Mouse (Mus musculus) ES-E14 (cell line): ENCODE measurements around the gene Zfp612. TPM values are rescaled to one million over a fixed set of nuclear protein-coding genes. Genes with fewer than 3 reads are reported as not detected.
"Not testable (repeated sequence)": the region's sequence is repeated elsewhere in the genome, so short reads cannot be mapped to it uniquely, and the experiment has no call there.

Experiments used
- DNase-seq: peaks from one replicate; pipeline ENCODE4 v3.0.0-alpha.2; 2013; ENCODE audit warnings: low read depth, low spot score
- H3K27ac ChIP-seq: 2 replicates; pipeline ENCODE4 v1.5.1; 2012; ENCODE audit warnings: low read depth, mild to moderate bottlenecking, low read length, moderate library complexity, mixed read lengths; ENCODE audit not compliant: poor library complexity, insufficient read depth, severe bottlenecking
- H3K36me3 ChIP-seq: 2 replicates; pipeline ENCODE4 v1.6.1; 2012; ENCODE audit warnings: mild to moderate bottlenecking, low read length, moderate library complexity, mixed read lengths; ENCODE audit not compliant: control insufficient read depth, poor library complexity, insufficient read depth, severe bottlenecking
- H3K4me1 ChIP-seq, 2 experiments: fragments of 150-350 bp in 1 of 2; sonication (generic) in 1 of 2; 2 replicates each; pipeline ENCODE4 v1.6.1; 2012; ENCODE audit warnings: low read length in 2 of 2, mild to moderate bottlenecking in 1 of 2, mixed read lengths in 1 of 2; ENCODE audit not compliant: control insufficient read depth in 2 of 2, insufficient read depth in 2 of 2, poor library complexity in 1 of 2
- H3K4me3 ChIP-seq, 2 experiments: fragments of 150-350 bp in 1 of 2; sonication (generic) in 1 of 2; 2 replicates each; pipeline ENCODE4 v1.5.1; 2012; ENCODE audit warnings: low read length in 2 of 2, low read depth in 1 of 2, mild to moderate bottlenecking in 1 of 2, mixed read lengths in 1 of 2; ENCODE audit not compliant: insufficient read depth in 1 of 2, poor library complexity in 1 of 2, severe bottlenecking in 1 of 2
- H3K9ac ChIP-seq: 2 replicates; pipeline ENCODE4 v1.6.1; 2012; ENCODE audit warnings: low read depth, mild to moderate bottlenecking, low read length, mixed read lengths; ENCODE audit not compliant: poor library complexity, insufficient read depth, severe bottlenecking
- H3K9me3 ChIP-seq: fragments of 150-350 bp; sonication (generic); 2 replicates; pipeline ENCODE4 v1.6.1; 2012; ENCODE audit warnings: low read depth, mild to moderate bottlenecking, low read length; ENCODE audit not compliant: control insufficient read depth, insufficient read depth
- CHD2 ChIP-seq: IDR thresholded peaks from 2 replicates; pipeline ENCODE4 v1.6.1; 2014; ENCODE audit warnings: mild to moderate bottlenecking, low read depth, low read length, inconsistent platforms
- HCFC1 ChIP-seq: IDR thresholded peaks from 2 replicates; pipeline ENCODE4 v1.6.1; 2012; ENCODE audit warnings: low read length, inconsistent platforms, borderline replicate concordance; ENCODE audit not compliant: insufficient read depth
- MAFK ChIP-seq: IDR thresholded peaks from 2 replicates; pipeline ENCODE4 v1.6.1; 2014; ENCODE audit warnings: mild to moderate bottlenecking, low read depth, low read length, inconsistent platforms; ENCODE audit not compliant: insufficient read depth
- ZC3H11A ChIP-seq: IDR thresholded peaks from 2 replicates; pipeline ENCODE4 v1.6.1; 2012; ENCODE audit warnings: low read depth, mild to moderate bottlenecking, inconsistent platforms, low read length, borderline replicate concordance
- ZNF384 ChIP-seq: IDR thresholded peaks from 2 replicates; pipeline ENCODE4 v1.6.1; 2012; ENCODE audit warnings: low read depth, low read length, inconsistent platforms
- in situ Hi-C, 2 experiments: fragments of 600-800 bp; cut with MboI; formaldehyde crosslinking; loops; one replicate each; pipeline ENCODE4 v1.15.1; 2025; ENCODE audit warnings: low sequenced_read_pairs in 2 of 2, inconsistent platforms in 1 of 2; ENCODE audit not compliant: unreplicated experiment in 2 of 2
- total RNA-seq: library from RNA; depleted of rRNA; stranded (reverse); fragments of 300-350 nt; gene quantifications from 2 replicates; pipeline ENCODE4 v1.2.3, GENCODE M21; 2012; rRNA removed

Gene Zfp612
- total RNA-seq: 3.5 and 3.9 TPM in 2 replicates

DNA sequence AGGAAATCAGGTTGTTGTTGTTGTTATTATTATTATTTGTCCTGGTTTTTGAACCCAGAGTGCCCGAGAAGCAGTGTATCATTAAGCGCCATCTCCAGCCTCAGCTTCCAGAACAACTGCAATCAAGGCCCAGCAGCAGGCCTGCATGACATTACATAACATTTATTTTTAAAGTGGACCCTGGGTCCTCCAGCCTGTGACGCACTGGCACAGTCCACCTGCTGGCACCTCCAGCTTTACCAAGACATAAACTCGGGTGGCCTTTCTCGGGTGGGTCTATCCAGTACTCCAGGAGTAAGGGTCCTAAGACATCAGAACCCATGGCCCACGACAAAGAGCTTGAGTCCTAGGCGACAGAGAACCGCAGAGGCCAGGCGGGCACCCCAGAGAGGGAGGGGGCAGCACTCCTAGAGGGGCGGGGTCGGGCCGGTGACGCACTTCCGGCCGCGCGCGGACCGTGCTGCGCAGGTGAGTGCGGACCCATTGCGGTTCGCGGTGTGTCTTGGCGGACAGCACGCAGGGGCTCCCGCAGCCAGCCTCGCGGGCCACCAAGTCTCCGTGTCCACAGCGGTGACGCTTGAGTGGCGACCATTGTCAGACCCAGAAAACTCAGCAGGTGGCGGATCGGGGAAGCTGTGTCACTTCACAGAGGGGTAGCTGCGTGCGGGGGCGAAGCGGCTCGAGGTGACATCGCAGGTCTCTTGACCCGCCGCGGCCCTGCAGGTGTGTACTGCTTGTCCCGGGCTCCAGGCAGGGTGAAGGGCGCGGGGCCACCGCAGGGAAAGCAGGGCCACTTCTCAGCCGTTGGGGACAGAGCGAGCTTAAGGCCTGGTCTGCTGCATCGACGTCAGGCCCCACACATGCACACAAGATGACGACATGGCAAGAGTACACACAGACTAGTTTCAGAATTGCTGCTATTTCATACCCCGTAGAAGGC lies at the start of gene Zfp612:
Gene Zfp612 (plus strand): TSS at position 465 of the 940 bp plus-strand sequence.
- Histone ChIP-seq H3K36me3 (peaks cover 6% of the 10 kb centered on the region), H3K4me3 (peak within 1 kb of the TSS; percentile 81 to 94), H3K9me3 (no peaks in the 10 kb centered on the region), H3K4me1 (peaks cover 0 to 2% of the 10 kb centered on the region in 2 experiments; a peak in 1 of 4 replicates), H3K27ac (no peak within 1 kb of the TSS), H3K9ac (peak within 1 kb of the TSS; percentile 80)
- TF ChIP-seq ZNF384: no peak
- no peak for TF ChIP-seq HCFC1
- no peak for TF ChIP-seq ZC3H11A
- TF ChIP-seq MAFK: no peak
- no peak for TF ChIP-seq CHD2
- in situ Hi-C loops: no loop called here
- DNase-seq: no peak

DNA sequence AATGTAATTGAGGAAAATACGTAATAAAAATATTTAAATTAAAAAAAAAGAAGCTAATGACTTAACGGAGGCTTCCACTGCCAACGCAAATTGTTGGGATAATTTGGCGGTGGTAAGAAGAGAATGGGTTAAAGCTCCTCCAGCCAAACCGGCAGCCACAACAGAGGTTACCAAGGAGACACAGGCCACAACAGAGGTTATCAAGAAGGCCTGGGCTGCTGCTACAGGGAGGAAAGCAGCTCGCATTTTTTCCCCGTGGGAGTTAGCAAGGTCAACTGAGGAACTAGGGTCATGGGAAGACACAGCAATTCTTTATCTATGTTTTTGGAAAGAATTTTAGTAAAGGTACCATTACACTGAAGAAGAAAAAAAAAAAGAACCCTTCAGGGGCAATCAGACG lies 45.8 kb upstream of the Zfp612 start:
- DNase-seq, H3K9ac ChIP-seq, H3K4me3 ChIP-seq, H3K9me3 ChIP-seq, in situ Hi-C loops, H3K27ac ChIP-seq, H3K4me1 ChIP-seq, H3K36me3 ChIP-seq: not testable (repeated sequence)

DNA sequence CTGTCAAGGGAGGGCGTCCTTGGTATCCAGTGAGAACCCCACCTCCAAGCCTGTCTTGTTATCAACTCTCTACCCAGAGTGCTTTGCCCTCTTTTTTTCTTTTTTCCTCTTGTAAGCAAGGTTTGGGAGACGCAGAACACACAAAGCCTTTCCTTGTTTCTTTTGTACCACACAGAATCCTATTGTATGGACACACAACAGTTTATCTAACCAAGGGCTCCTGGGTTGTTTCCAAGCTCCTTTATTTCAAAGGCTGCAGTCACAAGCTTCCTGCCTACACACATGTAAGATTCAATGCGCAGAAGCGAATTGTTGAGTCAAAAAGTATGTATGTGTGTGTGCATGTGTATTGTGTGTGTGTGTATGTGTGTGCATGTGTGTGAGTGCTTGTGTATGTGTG lies 45.2 kb upstream of the Zfp612 start:
- H3K27ac ChIP-seq: no peak overlapping the region
- H3K9me3 ChIP-seq: no peaks in the 10 kb centered on the region
- in situ Hi-C loops: no loop called here
- no peaks in the 10 kb centered on the region for H3K4me1 ChIP-seq
- no peak overlapping the region for H3K4me3 ChIP-seq
- no peak for TF ChIP-seq CHD2
- TF ChIP-seq MAFK: no peak
- TF ChIP-seq ZNF384: no peak
- no peak for TF ChIP-seq ZC3H11A
- no peak for TF ChIP-seq HCFC1
- H3K9ac ChIP-seq: no peak overlapping the region
- no peaks in the 10 kb centered on the region for H3K36me3 ChIP-seq
- DNase-seq: no peak

DNA sequence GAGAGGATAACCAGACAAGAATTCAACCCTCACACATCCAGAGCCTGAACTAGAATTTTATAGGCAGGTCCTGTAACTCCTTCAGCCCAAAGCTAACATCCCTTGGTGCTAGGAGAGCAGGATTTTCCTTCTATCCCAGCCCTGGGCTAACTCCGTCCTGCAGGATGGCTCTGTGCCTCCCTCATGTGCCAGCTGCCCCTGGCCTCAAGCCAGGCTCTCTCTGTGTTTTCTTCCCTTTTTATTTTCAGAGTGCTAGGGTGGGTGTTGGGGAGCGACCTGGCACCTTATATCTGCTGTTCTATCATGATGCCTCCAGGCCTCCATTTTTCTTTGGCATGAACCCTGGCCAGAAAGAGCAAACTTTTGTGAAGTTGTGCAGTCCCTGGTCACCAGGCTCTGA lies 43.4 kb upstream of the Zfp612 start:
- H3K9ac ChIP-seq: no peak overlapping the region
- no peak for DNase-seq
- H3K9me3 ChIP-seq: no peaks in the 10 kb centered on the region
- H3K4me1 ChIP-seq: no peaks in the 10 kb centered on the region
- H3K4me3 ChIP-seq: no peak overlapping the region
- no peak overlapping the region for H3K27ac ChIP-seq
- no peaks in the 10 kb centered on the region for H3K36me3 ChIP-seq
- in situ Hi-C loops: no loop called here
- TF ChIP-seq ZC3H11A (no peak), MAFK (no peak), ZNF384 (no peak), CHD2 (no peak), HCFC1 (no peak)

DNA sequence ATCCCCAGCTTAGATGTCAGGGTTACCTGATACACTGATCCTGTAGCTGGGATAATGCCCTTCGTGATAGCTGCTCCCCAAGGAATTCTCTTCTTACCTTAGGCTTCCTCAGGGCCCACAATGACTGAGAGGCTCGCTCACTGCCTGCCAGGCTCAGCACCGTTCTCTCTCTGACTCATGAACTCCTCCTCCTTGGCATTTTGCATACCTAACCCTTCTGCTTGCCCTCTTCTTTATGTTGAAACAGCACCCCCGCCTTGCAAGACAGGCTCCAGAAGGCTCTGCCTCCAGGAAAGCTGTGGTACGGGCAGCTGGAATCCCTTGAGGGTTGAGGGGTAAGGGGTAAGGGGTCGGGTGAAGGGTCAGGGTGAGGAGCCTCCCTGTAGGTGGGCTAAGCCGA lies 40.3 kb upstream of the Zfp612 start:
- H3K36me3 ChIP-seq: no peaks in the 10 kb centered on the region
- no peak overlapping the region for H3K4me3 ChIP-seq
- no peaks in the 10 kb centered on the region for H3K4me1 ChIP-seq
- H3K9ac ChIP-seq: no peak overlapping the region
- in situ Hi-C loops: no loop called here
- DNase-seq: no peak
- H3K27ac ChIP-seq: no peak overlapping the region
- no peaks in the 10 kb centered on the region for H3K9me3 ChIP-seq
- TF ChIP-seq MAFK (no peak), ZNF384 (no peak), CHD2 (no peak), ZC3H11A (no peak), HCFC1 (no peak)
